Mouse (Mus musculus): ENCODE results near the gene Vmn1r33. TPM values are rescaled to one million over a fixed set of nuclear protein-coding genes. Genes with fewer than 3 reads are reported as not detected.

The Vmn1r33 gene
- total RNA-seq (2023), result not detected

DNA sequence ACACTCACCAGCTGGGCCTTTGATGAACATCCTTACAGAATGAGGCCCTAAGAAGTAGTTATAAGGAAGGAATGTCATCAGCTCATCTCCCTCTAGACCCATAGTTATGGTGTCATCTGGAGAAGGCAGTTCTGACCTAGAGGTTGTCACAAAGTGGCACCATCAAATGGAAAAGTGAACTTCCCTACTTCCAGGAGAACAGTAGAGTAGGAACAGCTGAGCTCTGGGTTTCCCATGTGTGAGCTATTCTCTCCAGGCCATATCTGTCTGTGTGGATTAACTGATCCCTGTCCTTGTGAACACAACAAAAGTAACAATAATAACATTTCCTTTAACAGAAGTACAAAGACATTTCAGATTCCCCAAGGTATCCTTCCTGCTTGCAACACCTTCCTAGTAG, at the start of gene Vmn1r33:
TSS of gene Vmn1r33 (minus strand) at position 101 of the 400 bp plus-strand sequence.

DNA sequence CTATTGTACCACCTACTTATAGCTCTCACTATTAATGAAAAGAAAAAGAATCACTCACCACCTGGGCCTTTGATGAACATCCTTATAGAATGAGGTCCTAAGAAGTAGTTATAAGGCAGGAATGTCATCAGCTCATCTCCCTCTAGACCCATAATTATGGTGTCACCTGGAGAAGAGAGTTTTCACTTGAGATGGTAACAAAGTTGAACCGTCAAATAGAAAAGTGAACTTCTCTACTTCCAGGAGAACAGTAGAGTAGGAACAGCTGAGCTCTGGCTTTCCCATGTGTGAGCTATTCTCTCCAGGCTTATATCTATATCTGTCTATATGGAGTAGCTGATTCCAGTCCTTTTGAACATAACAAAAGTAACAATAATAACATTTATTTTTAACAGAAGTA, 25.7 kb upstream of the Vmn1r33 start, which contains the start of gene Vmn1r34:
TSS of gene Vmn1r34 (minus strand) at position 101 of the 400 bp plus-strand sequence.

Other genes starting within 250 kb of the Vmn1r33 start
- gene Mad2l1, start 82.9 kb downstream of the Vmn1r33 start, total RNA-seq (2023), result 12.6 TPM
- not detected for gene Vmn1r32, start 58.2 kb downstream of the Vmn1r33 start, total RNA-seq (2023)
- gene Vmn1r34, start 25.6 kb upstream of the Vmn1r33 start, total RNA-seq (2023), result not detected
- not detected for gene Vmn1r35, start 67.6 kb upstream of the Vmn1r33 start, total RNA-seq (2023)
- gene Vmn1r36, start 100.9 kb upstream of the Vmn1r33 start, total RNA-seq (2023), result not detected
- gene Vmn1r37, start 111.1 kb upstream of the Vmn1r33 start, total RNA-seq (2023), result not detected
- gene Vmn1r38, start 164.3 kb upstream of the Vmn1r33 start, total RNA-seq (2023), result not detected
- gene Vmn1r39, start 192.3 kb upstream of the Vmn1r33 start, total RNA-seq (2023), result not detected